Mouse (Mus musculus): ENCODE measurements at regions not wholly inside any gene's neighbourhood (a gene's known extent, or its start where the extent isn't known, plus 50 kb on each side); places are given as distances from the start of the nearest gene placed in this dataset.
A peak's percentile ranks its signal among the peaks of the same experiment; 100 is the strongest.

- Histone ChIP-seq H3K36me3 (ENCODE audit: poor library complexity, severe bottlenecking) (no peaks in the 10 kb centered on the region), H3K9me3 (replicated peaks) (no peaks in the 10 kb centered on the region)
These were observed 285.0 kb downstream of the Rnf144a start for GRCm38 (mm10) chr12:26130011-26130410.

GRCm38 (mm10) chr12:26129511-26129910 is 285.5 kb downstream of the Rnf144a start:
- no peak for ATAC-seq
- Histone ChIP-seq H3K4me3 (no peak overlapping the region), H3K4me1 (peaks cover 9% of the 10 kb centered on the region; the same call in 1 of the 2 replicates), H3K36me3 (ENCODE audit: poor library complexity, severe bottlenecking) (no peaks in the 10 kb centered on the region), H3K9ac (no peak overlapping the region), H3K9me3 (replicated peaks) (no peaks in the 10 kb centered on the region), H3K27ac (no peak overlapping the region), H3K4me2 (no peak overlapping the region), H3K27me3 (no peaks in the 10 kb centered on the region)
- 53% methylated on average over 4 of the region's 4 CpGs for WGBS

More at GRCm38 (mm10) chr12:26130011-26130410, 285.0 kb downstream of the Rnf144a start:
- H3K27me3 ChIP-seq: no peaks in the 10 kb centered on the region
- no peak overlapping the region for H3K27ac ChIP-seq
- H3K4me1 ChIP-seq: peaks cover 9% of the 10 kb centered on the region; the same call in 1 of the 2 replicates
- H3K9ac ChIP-seq: no peak overlapping the region
- no peak for ATAC-seq
- H3K4me2 ChIP-seq: no peak overlapping the region
- WGBS: 85% methylated on average over 3 of the region's 3 CpGs
- H3K4me3 ChIP-seq: no peak overlapping the region

- H3K4me2 ChIP-seq: no peak overlapping the region
- H3K36me3 ChIP-seq (ENCODE audit: poor library complexity, severe bottlenecking): no peaks in the 10 kb centered on the region
- H3K27ac ChIP-seq: no peak overlapping the region
- no peaks in the 10 kb centered on the region for H3K9me3 ChIP-seq (replicated peaks)
- no peak overlapping the region for H3K4me3 ChIP-seq
- H3K4me1 ChIP-seq: peaks cover 9% of the 10 kb centered on the region; the same call in 1 of the 2 replicates
- ATAC-seq: no peak
- no peaks in the 10 kb centered on the region for H3K27me3 ChIP-seq
- H3K9ac ChIP-seq: no peak overlapping the region
These were observed 286.2 kb downstream of the Rnf144a start for GRCm38 (mm10) chr12:26128851-26129250.

GRCm38 (mm10) chr12:26126260-26126659 is 288.8 kb downstream of the Rnf144a start:
- H3K27ac ChIP-seq: no peak overlapping the region
- ATAC-seq: no peak
- H3K4me3 ChIP-seq: no peak overlapping the region
- no peaks in the 10 kb centered on the region for H3K9me3 ChIP-seq (replicated peaks)
- H3K4me1 ChIP-seq: peaks cover 9% of the 10 kb centered on the region; the same call in 1 of the 2 replicates
- H3K27me3 ChIP-seq: no peaks in the 10 kb centered on the region
- WGBS: 74% methylated on average over 9 of the region's 9 CpGs
- H3K4me2 ChIP-seq: no peak overlapping the region
- no peak overlapping the region for H3K9ac ChIP-seq
- no peaks in the 10 kb centered on the region for H3K36me3 ChIP-seq (ENCODE audit: poor library complexity, severe bottlenecking)

- no peaks in the 10 kb centered on the region for H3K36me3 ChIP-seq (ENCODE audit: poor library complexity, severe bottlenecking)
- peaks cover 9% of the 10 kb centered on the region; the same call in 1 of the 2 replicates for H3K4me1 ChIP-seq
- H3K9me3 ChIP-seq (replicated peaks): no peaks in the 10 kb centered on the region
- H3K27ac ChIP-seq: no peak overlapping the region
- ATAC-seq: no peak
- H3K27me3 ChIP-seq: no peaks in the 10 kb centered on the region
- 90% methylated on average over 2 of the region's 2 CpGs for WGBS
- no peak overlapping the region for H3K4me3 ChIP-seq
- H3K9ac ChIP-seq: no peak overlapping the region
- no peak overlapping the region for H3K4me2 ChIP-seq
These were observed 290.8 kb downstream of the Rnf144a start for GRCm38 (mm10) chr12:26124211-26124610.

- ATAC-seq: peak; percentile 66; the same call in 1 of the 2 replicates
- Histone ChIP-seq H3K4me3 (no peak overlapping the region), H3K27ac (peak overlapping the region; percentile 76), H3K4me2 (no peak overlapping the region), H3K9ac (no peak overlapping the region), H3K4me1 (peaks cover 27% of the 10 kb centered on the region), H3K36me3 (ENCODE audit: poor library complexity, severe bottlenecking) (no peaks in the 10 kb centered on the region), H3K9me3 (replicated peaks) (no peaks in the 10 kb centered on the region; the same call in 1 of the 2 replicates), H3K27me3 (no peaks in the 10 kb centered on the region)
- 38% methylated on average over 9 of the region's 9 CpGs for WGBS
These were observed 299.6 kb downstream of the Rnf144a start for GRCm38 (mm10) chr12:26115339-26115912.

GRCm38 (mm10) chr12:26112166-26113019 is 302.7 kb downstream of the Rnf144a start:
- no peaks in the 10 kb centered on the region for H3K36me3 ChIP-seq (ENCODE audit: poor library complexity, severe bottlenecking)
- no peaks in the 10 kb centered on the region; the same call in 1 of the 2 replicates for H3K9me3 ChIP-seq (replicated peaks)
- H3K27me3 ChIP-seq: no peaks in the 10 kb centered on the region
- 58% methylated on average over 8 of the region's 8 CpGs for WGBS
- peak overlapping the region; percentile 75 for H3K27ac ChIP-seq
- H3K4me1 ChIP-seq: peaks cover 27% of the 10 kb centered on the region
- ATAC-seq: peak; percentile 87
- H3K4me3 ChIP-seq: no peak overlapping the region
- H3K9ac ChIP-seq: no peak overlapping the region
- H3K4me2 ChIP-seq: no peak overlapping the region

GRCm38 (mm10) chr12:26109866-26110265 is 305.2 kb downstream of the Rnf144a start:
- Histone ChIP-seq H3K9me3 (replicated peaks) (no peaks in the 10 kb centered on the region), H3K27me3 (no peaks in the 10 kb centered on the region), H3K4me1 (peaks cover 17% of the 10 kb centered on the region), H3K27ac (no peak overlapping the region), H3K9ac (no peak overlapping the region), H3K36me3 (ENCODE audit: poor library complexity, severe bottlenecking) (no peaks in the 10 kb centered on the region), H3K4me2 (no peak overlapping the region), H3K4me3 (no peak overlapping the region)
- WGBS: 86% methylated on average over 6 of the region's 6 CpGs
- ATAC-seq: no peak

GRCm38 (mm10) chr12:26104372-26104771 is 310.7 kb downstream of the Rnf144a start:
- Histone ChIP-seq H3K4me1 (no peaks in the 10 kb centered on the region), H3K4me3 (no peak overlapping the region), H3K9ac (no peak overlapping the region), H3K27me3 (no peaks in the 10 kb centered on the region), H3K27ac (no peak overlapping the region), H3K4me2 (no peak overlapping the region), H3K9me3 (replicated peaks) (no peaks in the 10 kb centered on the region), H3K36me3 (ENCODE audit: poor library complexity, severe bottlenecking) (no peaks in the 10 kb centered on the region)
- WGBS: 92% methylated on average over 3 of the region's 3 CpGs
- ATAC-seq: no peak

GRCm38 (mm10) chr12:26102384-26102783 is 312.7 kb downstream of the Rnf144a start:
- Histone ChIP-seq H3K36me3 (ENCODE audit: poor library complexity, severe bottlenecking) (no peaks in the 10 kb centered on the region), H3K4me2 (no peak overlapping the region), H3K9me3 (replicated peaks) (no peaks in the 10 kb centered on the region), H3K27ac (no peak overlapping the region), H3K4me3 (no peak overlapping the region), H3K9ac (no peak overlapping the region), H3K4me1 (no peaks in the 10 kb centered on the region), H3K27me3 (no peaks in the 10 kb centered on the region)
- ATAC-seq: no peak
- 90% methylated on average over 4 of the region's 4 CpGs for WGBS

- no peak overlapping the region for H3K9ac ChIP-seq
- 73% methylated on average over 2 of the region's 2 CpGs for WGBS
- H3K4me1 ChIP-seq: no peaks in the 10 kb centered on the region
- no peak for ATAC-seq
- H3K4me2 ChIP-seq: no peak overlapping the region
- no peaks in the 10 kb centered on the region for H3K27me3 ChIP-seq
- no peak overlapping the region for H3K4me3 ChIP-seq
- no peaks in the 10 kb centered on the region for H3K36me3 ChIP-seq (ENCODE audit: poor library complexity, severe bottlenecking)
- H3K27ac ChIP-seq: no peak overlapping the region
- no peaks in the 10 kb centered on the region for H3K9me3 ChIP-seq (replicated peaks)
These were observed 314.9 kb downstream of the Rnf144a start for GRCm38 (mm10) chr12:26100140-26100539.

GRCm38 (mm10) chr12:26099176-26099575 is 315.9 kb downstream of the Rnf144a start:
- Histone ChIP-seq H3K27me3 (no peaks in the 10 kb centered on the region), H3K27ac (no peak overlapping the region), H3K9ac (no peak overlapping the region), H3K4me1 (no peaks in the 10 kb centered on the region), H3K36me3 (ENCODE audit: poor library complexity, severe bottlenecking) (no peaks in the 10 kb centered on the region), H3K4me2 (no peak overlapping the region), H3K4me3 (no peak overlapping the region), H3K9me3 (replicated peaks) (no peaks in the 10 kb centered on the region)
- no peak for ATAC-seq
- WGBS: 87% methylated on average over 5 of the region's 5 CpGs

Measured in forebrain, embryonic 13.5 days (tissue).